Mouse (Mus musculus) kidney, adult 2 months (tissue): ENCODE data around the gene L3mbtl4.

Experiments
- CTCF ChIP-seq: fragments of 200-500 bp; conservative IDR thresholded peaks from 2 replicates; pipeline ENCODE4 v1.5.1; 2011; ENCODE audit warnings: low read depth, mild to moderate bottlenecking, control low read depth, low read length, moderate library complexity, mixed read lengths; ENCODE audit not compliant: insufficient read depth, insufficient read length
- POLR2A ChIP-seq: fragments of 200-500 bp; IDR thresholded peaks from one replicate; pipeline ENCODE4 v1.6.1; 2011; ENCODE audit warnings: low read depth, low read length, control low read depth

DNA sequence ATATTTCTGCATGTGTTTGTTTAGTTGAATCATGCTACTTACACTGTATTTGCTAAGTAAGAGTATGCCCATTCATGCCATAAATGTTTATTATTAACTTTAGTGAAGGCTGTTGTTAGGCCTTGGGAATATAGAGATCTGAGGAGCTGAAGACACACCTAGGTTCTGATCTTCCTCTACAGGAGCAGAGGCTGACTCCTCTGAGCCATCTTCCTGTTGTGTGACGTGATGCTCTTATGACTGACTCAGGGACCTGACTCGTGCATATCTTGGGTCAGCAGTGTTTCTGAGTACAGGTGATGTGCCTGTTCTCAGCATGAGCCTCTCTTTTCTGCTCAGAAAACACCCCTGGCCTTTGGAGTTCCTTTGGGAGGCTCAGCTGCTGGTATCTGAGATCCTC lies 7.3 kb downstream of the L3mbtl4 start:
- TF ChIP-seq POLR2A (no peak), CTCF (no peak)
